Mouse (Mus musculus): ENCODE measurements around the gene Gpsm1. TPM values are rescaled to one million over a fixed set of nuclear protein-coding genes. Genes with fewer than 3 reads are reported as not detected.
A peak's percentile ranks its signal among the peaks of the same experiment; 100 is the strongest.
"Not testable (repeated sequence)": the region's sequence is repeated elsewhere in the genome, so short reads cannot be mapped to it uniquely, and the experiment has no call there.

The Gpsm1 gene
- polyA plus RNA-seq, 1 experiment, result 49.2 TPM

DNA sequence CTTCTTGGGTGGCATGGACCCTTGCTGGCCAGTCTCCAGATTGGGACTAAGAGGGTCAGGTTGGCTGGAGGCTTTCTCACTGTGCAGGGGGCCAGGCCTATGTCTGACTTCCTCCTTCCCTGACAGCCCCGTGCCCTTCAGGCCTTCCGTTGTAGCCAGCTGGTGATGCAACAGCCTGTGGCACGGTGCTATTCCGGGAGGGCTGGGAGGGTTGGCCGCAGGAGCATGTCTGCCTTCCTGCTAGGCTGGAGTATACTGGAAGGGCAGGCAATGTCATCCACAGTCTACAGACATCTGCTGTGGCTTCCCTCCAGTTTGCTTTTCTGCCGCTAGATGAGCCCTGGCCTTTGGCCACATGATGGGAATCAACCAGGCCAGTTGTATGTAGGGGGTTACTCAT lies 44.7 kb downstream of the Gpsm1 start:
- TF ChIP-seq CTCF (IDR thresholded peaks at IDR 0.05; ENCODE audit: extremely low read depth, insufficient read depth, low read length), result no peak
- no peak for TF ChIP-seq POLR2A (IDR thresholded peaks at IDR 0.05; ENCODE audit: extremely low read depth, insufficient read depth, low read length)
- H3K4me1 ChIP-seq (ENCODE audit: control insufficient read depth, insufficient read depth, low read length), result 0 out of 2 replicates have a peak, but pooled peaks cover 3% of the 10 kb centered on the region
- H3K27ac ChIP-seq (ENCODE audit: insufficient read depth, low read length), result no peak overlapping the region
- H3K4me3 ChIP-seq (ENCODE audit: insufficient read depth, low read length), result no peak overlapping the region

DNA sequence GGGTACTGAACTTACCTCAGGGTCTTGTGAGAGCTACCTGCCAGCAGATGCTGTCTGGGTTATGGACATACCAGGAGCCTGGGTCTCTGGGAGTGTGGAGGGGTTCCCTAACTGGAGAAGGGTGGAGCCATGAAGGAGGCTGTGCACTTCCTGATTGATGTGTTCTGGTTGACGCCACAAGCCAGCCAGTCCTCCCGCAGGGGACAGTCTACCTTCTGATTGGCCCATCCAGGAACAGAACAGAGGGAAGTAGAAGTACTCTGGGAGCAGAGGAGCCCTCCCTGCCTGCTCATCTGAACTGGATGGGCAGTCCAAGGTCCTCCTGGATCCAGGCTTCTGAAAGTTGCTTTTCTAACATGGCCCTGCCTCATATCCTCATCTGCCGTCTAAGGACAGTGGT lies 45.5 kb downstream of the Gpsm1 start, which contains the start of gene Card9:
Gene Card9, minus strand, starts transcription at position 147 of the 400 bp plus-strand sequence.
- no peak within 1 kb of the TSS for H3K27ac ChIP-seq (ENCODE audit: insufficient read depth, low read length)
- TF ChIP-seq CTCF (IDR thresholded peaks at IDR 0.05; ENCODE audit: extremely low read depth, insufficient read depth, low read length), result no peak
- no peak for TF ChIP-seq POLR2A (IDR thresholded peaks at IDR 0.05; ENCODE audit: extremely low read depth, insufficient read depth, low read length)
- no peak within 1 kb of the TSS for H3K4me3 ChIP-seq (ENCODE audit: insufficient read depth, low read length)
- H3K4me1 ChIP-seq (ENCODE audit: control insufficient read depth, insufficient read depth, low read length), result 0 out of 2 replicates have a peak, but pooled peaks cover 3% of the 10 kb centered on the region

DNA sequence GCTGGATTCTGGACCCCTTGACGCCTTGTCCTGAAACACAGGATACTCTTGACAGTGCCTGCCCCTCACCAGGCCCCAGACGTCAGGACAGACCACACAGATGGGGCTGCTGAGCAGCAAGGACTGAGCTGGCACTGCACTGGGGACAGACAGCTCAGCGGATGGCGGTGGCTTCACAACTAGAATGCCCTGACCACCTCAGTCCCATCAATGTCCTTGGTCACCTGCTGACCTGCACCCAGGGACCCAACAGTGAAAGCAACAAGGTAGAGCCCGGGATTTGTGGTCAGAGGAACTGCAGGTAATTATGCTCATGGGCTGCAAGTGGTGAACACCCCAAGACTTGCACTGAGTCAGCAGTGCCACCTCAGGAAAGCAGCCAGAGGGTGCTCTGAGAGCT lies 47.7 kb downstream of the Gpsm1 start:
- 0 out of 2 replicates have a peak, but pooled peaks cover 3% of the 10 kb centered on the region for H3K4me1 ChIP-seq (ENCODE audit: control insufficient read depth, insufficient read depth, low read length)
- TF ChIP-seq POLR2A (IDR thresholded peaks at IDR 0.05; ENCODE audit: extremely low read depth, insufficient read depth, low read length) (no peak), CTCF (IDR thresholded peaks at IDR 0.05; ENCODE audit: extremely low read depth, insufficient read depth, low read length) (no peak)
- no peak overlapping the region for H3K4me3 ChIP-seq (ENCODE audit: insufficient read depth, low read length)
- H3K27ac ChIP-seq (ENCODE audit: insufficient read depth, low read length), result no peak overlapping the region

DNA sequence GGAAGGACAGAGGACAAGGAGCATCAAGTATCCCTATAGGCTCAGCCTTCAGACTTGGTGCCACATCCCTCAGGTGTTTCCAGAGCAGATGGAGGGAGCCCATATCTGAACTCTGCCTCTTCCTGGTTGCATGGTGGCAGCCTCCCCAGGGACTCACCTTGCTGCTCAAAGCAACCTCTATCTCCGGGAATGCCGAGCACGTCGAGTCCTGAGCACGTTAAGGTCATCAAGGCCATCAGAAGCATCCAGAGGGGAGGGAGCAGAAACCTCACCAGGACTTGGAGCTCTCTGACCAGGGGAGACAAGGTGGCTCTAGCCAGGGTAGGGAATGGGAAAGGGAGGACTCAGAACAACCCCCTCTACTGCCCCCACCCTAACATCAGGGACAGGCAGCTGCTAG lies 48.2 kb downstream of the Gpsm1 start:
- TF ChIP-seq CTCF (IDR thresholded peaks at IDR 0.05; ENCODE audit: extremely low read depth, insufficient read depth, low read length) (no peak), POLR2A (IDR thresholded peaks at IDR 0.05; ENCODE audit: extremely low read depth, insufficient read depth, low read length) (no peak)
- H3K4me1 ChIP-seq (ENCODE audit: control insufficient read depth, insufficient read depth, low read length), result 0 out of 2 replicates have a peak, but pooled peaks cover 3% of the 10 kb centered on the region
- no peak overlapping the region for H3K4me3 ChIP-seq (ENCODE audit: insufficient read depth, low read length)
- H3K27ac ChIP-seq (ENCODE audit: insufficient read depth, low read length), result no peak overlapping the region

DNA sequence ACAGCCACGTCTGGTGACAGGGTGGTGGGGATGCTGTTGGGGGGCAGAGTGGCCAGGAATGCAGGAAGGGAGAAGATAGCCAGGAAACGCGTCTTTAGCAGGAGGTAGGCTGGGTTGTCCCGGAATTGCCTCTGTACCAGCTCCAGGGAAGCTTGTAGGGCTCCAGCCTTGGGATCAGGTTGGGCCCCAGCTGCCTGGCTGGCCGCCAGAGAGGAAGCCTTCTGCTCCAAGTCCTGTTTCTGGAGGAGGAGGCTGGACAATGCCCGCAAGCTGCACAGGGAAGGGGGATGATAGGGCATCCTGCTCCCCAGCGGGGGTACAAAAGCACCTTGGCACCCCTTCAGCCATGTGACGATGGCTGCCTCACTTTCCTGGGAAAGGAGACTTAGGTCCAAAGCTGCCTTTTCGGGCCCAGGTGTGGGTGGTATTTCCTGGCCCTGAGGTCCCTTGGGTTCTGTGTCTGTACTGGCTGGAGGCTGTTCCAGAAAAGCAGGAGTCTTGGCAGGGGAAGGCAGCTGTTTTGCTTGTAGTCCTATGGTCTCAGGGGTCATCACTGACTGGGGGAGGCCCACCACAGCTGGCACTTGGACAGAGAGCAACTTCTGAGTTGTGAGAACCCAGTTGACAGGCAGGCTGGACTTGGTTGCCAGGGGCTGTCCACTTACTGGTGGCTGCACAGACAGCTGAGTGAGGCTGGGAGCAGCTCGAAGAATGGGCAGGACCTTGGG lies 49.6 kb downstream of the Gpsm1 start:
- H3K4me3 ChIP-seq (ENCODE audit: insufficient read depth, low read length), result no peak overlapping the region
- TF ChIP-seq CTCF (IDR thresholded peaks at IDR 0.05; ENCODE audit: extremely low read depth, insufficient read depth, low read length) (no peak), POLR2A (IDR thresholded peaks at IDR 0.05; ENCODE audit: extremely low read depth, insufficient read depth, low read length) (no peak)
- H3K4me1 ChIP-seq (ENCODE audit: control insufficient read depth, insufficient read depth, low read length), result 0 out of 2 replicates have a peak, but pooled peaks cover 3% of the 10 kb centered on the region
- no peak overlapping the region for H3K27ac ChIP-seq (ENCODE audit: insufficient read depth, low read length)

DNA sequence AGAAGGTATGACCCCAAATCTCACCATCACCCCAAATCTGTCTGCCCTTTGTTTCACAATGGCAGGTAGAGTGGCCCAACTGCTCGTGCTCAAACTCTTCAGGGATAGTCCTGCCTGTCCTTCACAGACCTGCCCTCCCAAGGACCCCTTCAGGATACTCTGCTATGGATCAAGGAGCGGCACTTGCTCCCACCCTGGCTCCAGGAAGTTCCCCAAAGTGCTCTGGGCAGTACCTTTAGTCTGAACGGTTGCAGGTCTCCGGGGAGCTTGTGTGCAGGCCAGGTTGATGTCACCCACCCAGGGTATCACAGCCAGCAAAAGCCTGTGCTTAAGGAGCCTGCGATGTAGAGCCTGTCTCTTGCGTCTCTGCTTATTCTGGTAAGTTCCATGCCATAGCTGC lies 52.6 kb downstream of the Gpsm1 start:
- H3K4me1 ChIP-seq (ENCODE audit: control insufficient read depth, insufficient read depth, low read length), result 0 out of 2 replicates have a peak, but pooled peaks cover 3% of the 10 kb centered on the region
- no peak for TF ChIP-seq CTCF (IDR thresholded peaks at IDR 0.05; ENCODE audit: extremely low read depth, insufficient read depth, low read length)
- no peak for TF ChIP-seq POLR2A (IDR thresholded peaks at IDR 0.05; ENCODE audit: extremely low read depth, insufficient read depth, low read length)
- H3K4me3 ChIP-seq (ENCODE audit: insufficient read depth, low read length), result no peak overlapping the region
- no peak overlapping the region for H3K27ac ChIP-seq (ENCODE audit: insufficient read depth, low read length)

DNA sequence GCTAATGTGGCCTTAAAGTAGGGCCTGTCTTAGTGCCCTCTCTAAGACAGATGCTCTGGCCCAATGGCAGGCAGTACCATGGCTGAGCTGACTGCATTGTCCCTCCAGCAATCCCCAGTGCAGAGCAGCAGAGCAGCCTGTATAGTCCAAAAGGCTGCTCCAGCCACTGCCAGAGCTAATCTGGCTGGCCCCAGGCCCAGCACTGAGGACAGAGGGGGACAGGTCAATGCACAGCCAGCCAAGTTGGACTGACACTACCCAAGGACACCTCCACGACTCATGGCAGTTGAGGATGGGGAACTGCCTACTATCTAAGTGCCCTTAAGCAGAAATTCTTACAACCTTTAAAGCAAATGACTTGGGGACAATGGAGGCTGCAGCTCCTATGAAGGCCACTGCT lies 53.3 kb downstream of the Gpsm1 start:
- Histone ChIP-seq H3K4me3 (ENCODE audit: insufficient read depth, low read length) (no peak overlapping the region), H3K4me1 (ENCODE audit: control insufficient read depth, insufficient read depth, low read length) (0 out of 2 replicates have a peak, but pooled peaks cover 3% of the 10 kb centered on the region), H3K27ac (ENCODE audit: insufficient read depth, low read length) (no peak overlapping the region)
- TF ChIP-seq CTCF (IDR thresholded peaks at IDR 0.05; ENCODE audit: extremely low read depth, insufficient read depth, low read length), result no peak
- TF ChIP-seq POLR2A (IDR thresholded peaks at IDR 0.05; ENCODE audit: extremely low read depth, insufficient read depth, low read length), result no peak

DNA sequence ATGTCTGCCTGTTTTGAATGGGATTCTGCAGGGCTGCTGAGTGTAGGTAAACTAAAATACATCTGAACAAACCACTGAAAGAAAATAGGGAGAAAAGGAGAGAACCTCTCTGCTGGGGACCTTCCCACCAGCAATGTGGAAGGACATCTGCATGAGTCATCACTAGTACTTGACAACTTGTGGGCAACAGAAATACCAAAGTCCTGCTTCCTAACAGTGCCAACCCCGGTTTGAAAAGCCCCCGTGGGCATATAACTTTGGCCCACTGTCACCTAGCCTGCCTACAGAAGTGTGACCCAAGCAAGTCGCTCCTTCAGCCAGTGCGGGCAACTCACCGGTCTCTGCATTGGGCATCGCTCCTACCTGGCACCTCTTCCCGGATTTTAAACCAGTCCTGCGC lies 57.1 kb downstream of the Gpsm1 start:
- TF ChIP-seq CTCF (IDR thresholded peaks at IDR 0.05; ENCODE audit: extremely low read depth, insufficient read depth, low read length) (no peak), POLR2A (IDR thresholded peaks at IDR 0.05; ENCODE audit: extremely low read depth, insufficient read depth, low read length) (no peak)
- no peaks in the 10 kb centered on the region for H3K4me1 ChIP-seq (ENCODE audit: control insufficient read depth, insufficient read depth, low read length)
- H3K27ac ChIP-seq (ENCODE audit: insufficient read depth, low read length), result no peak overlapping the region
- no peak overlapping the region for H3K4me3 ChIP-seq (ENCODE audit: insufficient read depth, low read length)

DNA sequence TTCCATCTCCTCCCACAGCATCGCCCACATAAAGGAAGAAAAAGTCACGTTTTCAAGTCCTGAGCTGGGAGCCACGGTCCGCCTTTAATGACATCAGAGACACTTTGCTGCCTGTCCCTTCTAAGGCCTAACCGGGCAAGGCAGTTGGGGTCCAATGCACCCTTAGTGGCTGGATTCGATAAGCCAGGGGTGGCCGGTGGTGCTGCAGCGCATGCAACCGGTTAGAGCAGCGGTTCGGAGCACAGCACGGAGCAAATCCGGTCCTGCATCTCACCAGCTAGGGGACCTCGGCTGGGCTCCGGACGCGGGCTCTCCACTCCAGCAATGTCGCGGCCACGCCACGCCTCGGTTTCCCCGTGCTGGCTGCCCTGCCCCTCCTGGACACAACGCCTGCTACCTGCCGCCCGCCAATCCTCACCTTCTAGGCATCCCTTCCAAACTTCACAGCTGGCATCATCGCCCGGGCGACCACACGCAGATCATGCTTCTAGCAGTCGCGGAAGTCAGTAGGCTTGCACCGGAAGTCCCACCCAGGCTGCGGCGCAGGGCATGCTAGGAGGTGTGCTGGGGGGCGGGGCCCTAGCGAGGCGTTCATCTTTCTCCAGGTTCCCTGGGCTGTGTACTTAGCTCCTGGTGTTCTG lies 64.9 kb downstream of the Gpsm1 start, which contains the start of gene Snapc4:
Gene Snapc4, minus strand, starts transcription at position 523 of the 641 bp plus-strand sequence.
- TF ChIP-seq POLR2A (IDR thresholded peaks at IDR 0.05; ENCODE audit: extremely low read depth, insufficient read depth, low read length), result peak; percentile 54; the same call in 1 of the 2 replicates
- no peak for TF ChIP-seq CTCF (IDR thresholded peaks at IDR 0.05; ENCODE audit: extremely low read depth, insufficient read depth, low read length)
- H3K27ac ChIP-seq (ENCODE audit: insufficient read depth, low read length), result no peak within 1 kb of the TSS
- H3K4me1 ChIP-seq (ENCODE audit: control insufficient read depth, insufficient read depth, low read length), result no peaks in the 10 kb centered on the region
- H3K4me3 ChIP-seq (ENCODE audit: insufficient read depth, low read length), result peak within 1 kb of the TSS; percentile 60

DNA sequence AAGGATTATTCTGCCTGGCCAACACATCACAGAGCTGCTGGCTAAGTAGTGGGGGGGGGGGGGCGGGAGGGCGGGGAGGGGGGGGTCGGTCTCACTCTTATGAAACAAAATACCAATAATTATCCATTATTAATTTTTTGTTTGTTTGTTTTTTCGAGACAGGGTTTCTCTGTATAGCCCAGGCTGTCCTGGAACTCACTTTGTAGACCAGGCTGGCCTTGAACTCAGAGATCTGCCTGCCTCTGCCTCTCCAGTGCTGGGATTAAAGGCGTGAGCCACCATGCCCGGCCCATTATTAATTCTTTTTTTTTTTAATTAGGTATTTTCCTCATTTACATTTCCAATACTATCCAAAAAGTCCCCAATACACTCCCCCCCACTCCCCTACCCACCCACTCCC lies 65.6 kb downstream of the Gpsm1 start:
- not testable (repeated sequence) for H3K27ac ChIP-seq (ENCODE audit: insufficient read depth, low read length)

More for the DNA sequence above, 65.6 kb downstream of the Gpsm1 start:
- H3K4me3 ChIP-seq (ENCODE audit: insufficient read depth, low read length), result peak overlapping the region; percentile 60
- not testable (repeated sequence) for H3K4me1 ChIP-seq (ENCODE audit: control insufficient read depth, insufficient read depth, low read length)

Measured in cortical plate, adult 2 months (tissue).